Mouse (Mus musculus) thymus, postnatal 25 days (tissue): ENCODE data around the gene Dapk3.
"Not testable (repeated sequence)": the region's sequence is repeated elsewhere in the genome, so short reads cannot be mapped to it uniquely, and the experiment has no call there.

Source experiments
- DNase-seq: peaks from one replicate; pipeline ENCODE4 v3.0.0; 2022

Gene Dapk3

DNA sequence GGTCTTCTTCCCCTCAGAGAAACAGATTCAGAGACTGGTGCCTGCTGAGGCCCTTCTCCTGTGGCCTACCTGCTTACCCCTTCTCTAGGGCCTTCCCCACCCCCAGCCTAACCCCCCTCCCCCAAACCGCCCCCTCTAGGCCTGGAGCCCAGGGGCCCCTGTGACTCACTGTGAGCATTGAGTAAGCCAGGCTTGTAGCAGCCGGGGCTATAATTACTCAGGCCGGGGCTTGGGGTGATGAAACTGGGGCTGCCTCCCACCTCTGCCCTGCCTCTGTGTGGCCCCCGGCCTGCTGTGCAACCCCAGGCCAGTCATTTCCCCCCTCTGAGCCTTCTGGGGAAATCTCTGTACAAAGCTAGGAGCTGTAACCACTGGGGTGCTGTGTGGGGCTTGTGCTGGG lies 36.5 kb upstream of the Dapk3 start:
- no peak for DNase-seq

DNA sequence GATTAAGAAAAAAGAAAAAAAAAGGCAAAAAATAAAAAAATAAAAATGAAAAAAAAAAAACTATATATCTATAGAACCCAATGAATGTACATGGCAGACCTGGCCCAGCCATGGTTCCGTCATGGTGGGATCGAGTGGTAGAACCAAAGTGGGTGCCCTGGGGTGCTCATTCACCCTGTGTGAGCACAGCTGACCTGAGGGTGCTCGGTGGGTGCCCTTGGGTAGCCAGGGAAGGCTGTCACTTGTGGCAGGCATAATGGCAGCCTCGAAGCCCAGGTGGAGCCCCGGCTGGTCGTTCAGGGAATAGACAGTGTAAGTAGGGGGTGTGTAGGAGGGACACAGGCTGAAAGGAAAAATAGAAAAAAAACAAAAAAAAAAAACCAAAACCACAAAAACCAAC lies 31.5 kb upstream of the Dapk3 start:
- DNase-seq, result no peak

DNA sequence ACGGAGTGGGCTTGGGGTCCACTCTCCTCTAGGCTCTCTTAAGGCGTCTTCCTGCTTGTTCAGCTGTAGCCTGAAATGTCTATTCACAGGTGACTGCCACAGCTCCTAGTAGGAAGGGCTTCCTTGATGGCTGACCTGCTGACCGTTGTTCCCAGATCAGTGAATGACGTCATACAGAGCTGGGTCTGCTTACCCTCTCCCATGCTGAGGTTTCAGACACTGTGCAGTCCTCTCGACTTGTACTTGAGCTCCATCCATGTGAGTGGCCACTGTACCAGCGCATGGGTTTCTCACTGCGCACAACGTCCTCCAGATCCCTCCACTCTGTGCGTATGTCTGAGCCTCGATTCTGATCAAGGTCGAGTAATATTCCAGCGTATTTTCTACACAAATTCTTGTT lies 30.2 kb upstream of the Dapk3 start:
- DNase-seq, result no peak

DNA sequence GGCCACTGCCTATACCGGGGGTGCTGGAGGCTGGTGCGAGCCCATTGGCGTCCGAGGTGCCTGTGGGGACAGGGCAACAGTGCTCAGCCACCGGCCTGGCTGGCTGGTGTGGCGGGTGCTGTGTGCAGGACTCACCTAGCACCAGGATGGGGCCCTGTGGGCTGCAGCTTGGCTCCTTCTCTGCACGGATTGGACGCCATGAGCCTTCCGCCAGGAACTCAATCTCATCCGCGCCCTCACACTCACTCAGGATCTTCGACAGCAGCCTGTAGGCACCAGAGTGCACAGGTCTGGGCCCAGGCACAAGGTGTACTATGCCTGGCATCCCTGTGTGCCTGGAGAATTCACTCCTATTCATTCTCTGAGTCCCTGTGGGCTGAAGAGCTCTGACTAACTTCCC lies 28.5 kb upstream of the Dapk3 start:
- no peak for DNase-seq

DNA sequence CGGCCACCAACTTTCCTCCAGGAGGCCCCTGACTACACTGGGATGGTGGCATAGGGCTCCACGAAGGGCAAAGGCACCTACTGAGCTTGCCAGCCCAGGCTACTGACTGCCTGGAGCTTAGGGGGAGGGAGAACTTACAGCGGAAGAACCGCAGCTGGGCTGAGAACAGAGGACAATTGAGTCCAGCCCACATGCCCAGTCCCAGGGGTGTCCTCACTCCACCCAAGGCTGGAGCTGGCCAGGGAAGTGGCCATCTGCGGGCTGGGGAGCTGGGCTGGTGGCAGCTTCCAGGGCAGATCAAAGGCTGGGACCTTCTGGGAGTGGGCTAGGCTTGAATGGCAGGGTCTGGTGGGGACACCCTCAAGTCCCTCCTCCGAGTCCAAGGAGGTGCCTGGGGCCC lies 28.1 kb upstream of the Dapk3 start:
- DNase-seq, result no peak

DNA sequence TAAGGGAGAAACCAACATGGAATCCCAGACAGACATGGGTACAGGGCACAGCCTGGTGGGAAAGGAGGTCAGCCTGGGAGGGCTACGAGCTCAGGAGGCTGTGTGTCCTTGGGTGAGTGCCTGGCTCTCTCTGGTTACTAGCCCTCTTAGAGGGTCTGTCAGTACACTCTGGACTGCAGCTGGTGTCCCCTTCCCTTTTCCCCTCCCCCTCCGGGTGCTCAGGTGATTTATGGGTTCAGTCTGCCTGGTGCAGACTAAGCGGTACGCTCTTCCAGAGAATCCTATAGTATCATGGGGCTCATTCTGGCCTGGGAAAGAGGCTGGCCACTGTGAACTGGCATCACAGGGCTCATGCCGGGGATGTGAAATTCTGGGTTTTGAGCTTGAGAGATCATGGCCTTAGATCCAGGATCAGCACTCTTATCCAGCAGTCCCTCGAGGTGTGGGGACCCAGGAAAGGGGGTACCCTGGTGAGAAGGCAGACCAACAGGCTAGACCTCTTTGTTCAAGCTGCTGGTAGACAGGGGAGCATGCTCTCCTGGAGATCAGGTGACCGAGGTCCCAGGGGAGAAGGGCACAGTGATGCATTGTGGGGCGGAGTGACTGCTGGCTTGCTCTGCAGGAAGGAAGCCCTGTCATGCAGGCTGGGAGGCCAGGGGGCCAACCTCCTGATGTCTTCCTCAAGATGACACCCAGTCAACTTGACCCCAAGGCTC lies 21.0 kb upstream of the Dapk3 start:
- DNase-seq, result no peak

DNA sequence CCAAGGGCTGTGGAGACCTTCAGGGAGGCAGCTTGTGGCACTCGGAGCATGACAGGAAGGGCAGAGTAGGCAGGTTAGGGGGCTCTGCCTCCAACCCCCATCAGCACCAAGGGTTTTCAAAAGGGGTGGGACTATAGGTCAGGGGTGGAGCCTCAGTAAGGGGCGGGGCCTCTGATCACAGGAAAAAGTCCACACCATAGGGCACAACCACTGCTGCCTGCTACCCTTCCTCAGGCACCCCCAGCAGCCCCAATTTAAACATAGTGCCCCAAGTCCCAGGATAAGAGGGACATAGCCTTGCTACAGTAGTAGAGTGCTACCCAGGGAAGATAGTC lies 20.5 kb upstream of the Dapk3 start:
- no peak for DNase-seq

DNA sequence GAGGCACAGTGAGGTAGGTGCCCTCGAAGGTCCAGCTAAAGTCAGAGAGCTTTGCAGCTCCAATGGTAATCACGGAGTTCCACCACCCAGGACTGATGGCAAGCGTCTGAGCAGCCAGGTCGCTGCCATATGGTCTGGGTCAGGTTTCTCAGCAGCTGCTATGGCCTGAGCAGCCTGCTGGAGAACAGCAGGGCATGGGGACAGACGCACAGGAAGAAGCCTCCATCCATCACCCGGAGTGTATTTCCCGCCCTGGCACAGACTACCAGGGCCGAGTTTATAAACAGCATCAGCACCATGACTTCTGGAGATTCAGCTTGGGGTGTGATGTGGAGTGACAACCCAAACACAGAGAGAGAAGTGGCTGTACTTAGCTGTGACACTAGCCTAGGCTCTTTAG lies 17.7 kb upstream of the Dapk3 start:
- DNase-seq, result no peak

DNA sequence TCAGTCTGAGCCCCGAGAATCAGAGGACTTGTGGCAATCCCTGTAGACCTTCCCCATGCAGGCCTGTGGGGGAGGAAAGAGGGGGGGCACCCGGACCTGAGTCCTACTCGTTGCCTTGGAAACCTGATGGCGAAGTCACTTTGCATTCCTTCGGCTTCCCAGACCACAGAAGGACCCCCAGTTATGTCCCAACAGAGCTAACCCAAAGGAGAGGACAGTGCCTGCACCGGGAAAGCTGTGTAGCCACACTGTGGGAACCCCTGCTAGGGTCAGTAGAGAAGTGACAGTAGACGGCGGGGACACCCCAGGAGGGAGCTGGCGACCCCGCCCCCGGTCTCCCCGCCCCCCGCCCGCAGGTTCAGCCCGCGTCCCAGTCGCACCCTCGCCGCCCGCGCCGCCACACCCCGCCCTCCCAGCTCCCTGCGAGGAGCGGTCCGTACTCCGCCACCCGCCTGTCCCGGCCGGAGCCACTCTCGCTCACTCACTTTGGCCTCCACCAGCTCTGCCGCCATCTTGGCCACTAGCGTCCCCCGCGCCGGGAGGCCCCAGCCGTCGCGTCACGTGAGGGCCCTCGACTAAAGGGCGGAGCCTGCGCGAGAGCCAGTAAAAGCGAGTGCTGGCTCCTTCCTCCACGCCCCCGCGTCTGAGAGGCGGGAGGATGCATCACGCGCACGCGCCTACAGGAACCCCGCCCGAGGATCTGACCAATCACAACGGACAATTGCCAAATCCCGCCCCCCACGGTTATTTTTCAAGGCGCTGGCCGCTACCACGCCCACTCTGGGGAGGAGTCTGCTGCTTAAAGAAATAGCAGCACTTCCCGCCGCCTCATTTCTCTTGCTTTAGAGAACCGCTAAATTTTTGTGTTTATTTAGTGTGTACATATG lies 15.4 kb upstream of the Dapk3 start, which contains the start of gene Pias4:
Gene Pias4 (minus strand): TSS at position 724 of the 887 bp plus-strand sequence.
- DNase-seq, result peak; percentile 100

DNA sequence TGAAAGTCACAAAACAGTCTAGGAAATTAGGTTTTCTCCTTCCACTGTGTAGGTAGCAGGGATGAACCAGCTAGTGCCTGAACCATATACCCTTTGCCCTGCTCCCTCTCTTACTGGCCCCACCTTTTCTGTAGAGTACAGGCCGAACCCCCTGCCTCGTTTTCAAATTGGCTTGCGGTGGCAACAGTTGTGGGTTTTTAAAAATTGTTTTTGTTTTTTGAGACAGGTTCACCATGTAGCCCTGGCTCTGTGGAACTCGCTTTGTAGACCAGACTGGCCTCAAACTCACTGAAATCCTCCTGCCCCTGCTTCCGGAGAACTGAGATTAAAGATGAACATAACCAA lies 14.7 kb upstream of the Dapk3 start:
- no peak for DNase-seq

DNA sequence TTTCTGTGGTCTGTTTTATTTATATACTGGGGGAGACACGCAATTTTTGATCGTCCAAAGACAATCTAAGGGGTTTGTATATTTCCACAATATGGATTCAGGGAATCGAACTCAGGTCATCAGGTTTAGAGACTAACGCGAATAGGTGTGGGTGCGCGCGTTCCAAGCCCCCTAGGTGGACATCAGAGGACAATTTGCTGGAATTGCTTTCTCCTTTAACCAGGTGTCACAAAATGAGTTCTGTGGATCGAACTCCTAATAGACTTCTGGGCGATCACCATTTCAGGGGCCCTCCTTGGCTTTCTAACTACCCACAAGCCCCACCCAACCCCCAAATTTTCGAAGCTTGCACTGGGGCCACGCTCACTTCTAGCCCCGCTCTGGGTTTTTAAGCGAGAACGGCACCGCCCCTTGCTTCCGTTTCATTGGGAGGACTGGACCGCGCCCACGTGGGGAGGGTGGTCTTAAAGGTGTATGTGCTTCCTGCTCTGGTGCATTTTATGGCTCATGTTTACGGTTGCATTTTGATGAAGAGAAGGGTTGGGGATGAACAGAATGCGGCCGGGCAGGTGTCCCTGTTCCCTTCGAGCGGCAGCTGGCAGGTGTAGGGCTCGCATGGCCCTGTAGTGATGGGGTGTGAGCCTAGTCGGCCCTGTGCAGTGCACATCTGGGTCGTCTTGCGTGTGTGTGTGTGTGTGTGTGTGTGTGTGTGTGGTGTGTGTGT lies 14.1 kb upstream of the Dapk3 start:
- peak; percentile 91 for DNase-seq

DNA sequence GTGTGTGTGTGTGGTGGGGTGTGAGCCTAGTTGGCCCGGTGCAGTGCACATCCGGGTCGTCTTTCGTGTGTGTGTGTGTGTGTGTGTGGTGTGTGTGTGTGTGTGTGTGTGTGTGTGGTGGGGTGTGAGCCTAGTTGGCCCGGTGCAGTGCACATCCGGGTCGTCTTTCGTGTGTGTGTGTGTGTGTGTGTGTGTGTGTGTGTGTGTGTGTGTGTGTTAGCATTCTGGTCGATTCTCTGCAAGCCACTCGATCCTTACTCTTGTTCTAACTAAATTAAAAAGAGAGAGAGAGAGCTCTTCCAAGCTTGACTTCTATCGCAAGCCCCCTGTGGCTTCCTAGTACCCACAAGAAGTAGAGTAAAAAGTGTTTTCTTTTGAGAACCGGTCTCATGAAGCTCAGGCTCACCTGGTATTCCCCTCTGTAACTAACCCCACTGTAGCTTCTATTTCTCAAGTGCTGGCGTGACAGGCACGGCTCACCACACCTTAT lies 13.3 kb upstream of the Dapk3 start:
- DNase-seq, result peak; percentile 64

DNA sequence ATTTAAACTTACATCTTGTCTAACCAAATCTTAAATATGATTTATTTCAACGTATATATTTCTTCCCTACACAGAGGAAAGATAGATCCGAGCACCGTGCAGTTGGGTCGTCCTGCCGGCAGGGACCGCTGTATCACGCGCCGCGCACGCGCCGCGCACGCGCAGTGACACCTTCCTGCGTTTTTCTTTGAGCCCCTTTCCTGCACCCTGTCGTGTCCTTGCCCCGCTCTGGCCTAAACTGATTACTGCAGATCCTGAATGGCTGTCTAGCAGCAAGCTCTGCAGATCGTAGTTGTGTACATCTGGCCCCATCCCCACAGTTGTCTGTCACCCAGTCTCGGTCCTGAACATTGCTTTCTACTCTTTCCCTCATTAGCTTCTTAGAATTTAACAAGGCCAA lies 9.7 kb upstream of the Dapk3 start:
- DNase-seq, result peak; percentile 88

DNA sequence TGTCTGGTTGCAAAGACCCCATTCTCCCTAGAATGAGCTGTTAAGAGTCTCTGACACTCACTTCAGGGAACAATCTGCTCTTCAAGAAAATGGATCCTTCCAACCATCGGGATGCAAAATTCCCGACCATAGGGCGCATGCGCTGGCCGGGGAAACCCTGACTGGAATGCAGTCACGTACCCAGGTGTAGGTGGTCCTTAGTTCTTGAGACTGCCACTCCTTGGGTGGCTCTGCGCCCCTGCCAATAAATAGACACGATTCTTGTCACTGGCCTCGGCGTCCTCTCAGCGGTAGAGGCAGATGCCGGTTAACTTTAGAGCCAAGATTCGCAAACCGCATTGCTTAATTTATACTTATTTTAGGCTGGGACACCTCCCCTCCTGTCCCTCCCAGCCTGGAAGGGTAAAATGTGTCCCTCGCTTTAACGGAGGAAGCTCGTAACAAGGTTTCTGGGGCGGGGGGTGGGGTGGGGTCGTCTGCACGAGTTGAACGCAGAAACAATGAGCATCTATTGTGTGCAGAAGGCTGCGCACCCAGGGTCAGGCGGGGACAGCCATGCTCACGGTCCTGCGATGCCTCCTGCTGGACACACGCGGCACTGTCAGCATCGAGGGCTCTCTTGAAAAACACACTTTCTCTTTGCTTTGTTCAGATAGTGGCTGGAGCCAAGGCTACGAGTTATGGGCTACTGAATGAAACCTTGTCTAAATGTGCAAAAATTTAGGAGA lies 8.0 kb upstream of the Dapk3 start:
- peak; percentile 96 for DNase-seq

DNA sequence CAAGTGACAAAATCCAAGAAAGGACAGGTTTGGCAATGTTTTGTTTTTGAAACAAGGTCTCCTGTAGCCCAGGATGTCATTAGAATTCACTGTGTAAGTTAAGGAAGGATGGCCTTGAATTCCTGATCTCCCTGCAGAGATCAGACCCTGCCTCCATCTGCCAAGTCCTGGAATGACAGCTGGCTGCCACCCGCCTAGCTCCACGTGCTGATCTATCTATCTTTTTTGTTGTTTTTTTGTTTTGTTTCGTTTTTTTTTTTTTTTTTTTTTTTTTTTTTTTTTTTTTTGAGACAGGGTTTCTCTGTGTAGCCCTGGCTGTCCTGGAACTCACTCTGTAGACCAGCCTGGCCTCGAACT lies 7.5 kb upstream of the Dapk3 start:
- not testable (repeated sequence) for DNase-seq

DNA sequence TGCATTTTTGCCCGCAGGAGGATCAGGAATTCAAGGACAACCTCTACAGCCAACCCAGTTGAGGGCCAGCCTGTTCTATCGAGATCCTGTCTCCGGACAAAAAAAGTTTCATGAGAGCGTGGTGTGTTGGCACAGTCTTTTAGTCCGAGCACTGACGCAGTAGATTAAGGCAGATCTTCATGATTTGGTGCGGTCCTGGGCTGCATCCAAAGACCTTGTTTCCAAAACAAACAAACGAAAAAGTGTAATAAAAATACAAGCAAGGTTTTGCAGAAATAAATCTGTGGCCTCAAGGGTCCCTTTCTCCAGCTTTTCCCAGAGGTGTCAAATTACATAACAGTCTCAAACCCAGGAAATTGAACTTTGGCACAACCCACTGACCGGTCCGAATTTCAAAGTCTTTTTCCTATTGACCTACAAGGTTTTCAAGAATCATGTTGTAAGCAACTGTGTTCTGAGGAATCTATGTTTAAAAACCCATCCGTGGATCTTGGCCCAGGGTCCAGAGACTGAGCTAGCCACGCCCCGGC lies 6.8 kb upstream of the Dapk3 start:
- no peak for DNase-seq

DNA sequence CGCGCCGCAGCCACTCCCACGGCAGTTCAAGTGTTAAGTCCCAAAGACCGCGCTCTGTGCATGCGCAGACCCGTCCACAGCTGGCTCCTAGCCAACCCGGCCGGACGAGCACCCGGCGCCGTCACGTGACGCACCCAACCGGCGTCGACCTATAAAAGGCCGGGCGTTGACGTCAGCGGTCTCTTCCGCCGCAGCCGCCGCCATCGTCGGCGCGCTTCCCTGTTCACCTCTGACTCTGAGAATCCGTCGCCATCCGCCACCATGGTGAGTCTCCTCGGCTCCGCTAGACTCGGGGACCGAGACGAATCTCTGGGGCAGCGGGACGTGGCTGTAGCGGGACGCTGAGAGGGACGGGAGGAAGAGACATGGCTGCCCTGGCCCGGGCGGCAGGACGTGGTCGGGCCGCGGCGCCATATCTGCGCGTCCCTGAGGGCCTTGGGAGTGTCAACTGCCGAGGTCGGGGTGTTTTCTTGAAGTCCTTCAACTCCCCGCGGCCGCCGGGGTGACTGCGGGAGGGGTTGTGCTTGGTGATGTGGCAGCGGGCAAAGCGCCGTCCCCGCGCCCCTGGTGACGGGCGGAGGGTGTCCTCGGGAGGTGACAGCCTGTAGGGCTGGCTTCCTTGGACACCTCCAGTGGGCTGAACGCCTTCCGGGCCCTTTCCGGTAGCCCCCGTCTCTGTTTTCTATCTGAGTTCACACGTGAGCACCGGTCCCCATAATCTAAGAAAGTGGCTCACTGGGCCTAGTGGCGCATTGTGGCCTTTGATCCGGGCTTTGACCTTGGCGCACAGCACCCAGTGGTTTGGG lies 6.1 kb upstream of the Dapk3 start, which contains the start of gene Eef2:
Gene Eef2 (plus strand): TSS at position 166 of the 806 bp plus-strand sequence.
- peak; percentile 97 for DNase-seq

DNA sequence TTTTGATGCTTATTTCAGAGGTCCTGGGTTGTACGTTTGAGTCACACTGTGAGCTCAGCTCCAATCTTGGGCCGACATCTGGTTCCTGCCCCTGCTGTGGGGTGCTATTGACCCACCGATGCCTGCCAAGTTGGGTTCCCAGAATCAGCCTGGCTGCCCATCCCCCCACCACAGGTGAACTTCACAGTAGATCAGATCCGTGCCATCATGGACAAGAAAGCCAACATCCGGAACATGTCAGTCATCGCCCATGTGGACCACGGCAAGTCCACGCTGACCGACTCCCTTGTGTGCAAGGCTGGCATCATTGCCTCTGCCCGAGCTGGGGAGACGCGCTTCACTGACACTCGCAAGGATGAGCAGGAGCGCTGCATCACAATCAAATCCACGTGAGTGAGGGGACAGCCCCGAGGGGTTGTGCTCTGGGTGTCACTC lies 5.3 kb upstream of the Dapk3 start:
- DNase-seq, result no peak

DNA sequence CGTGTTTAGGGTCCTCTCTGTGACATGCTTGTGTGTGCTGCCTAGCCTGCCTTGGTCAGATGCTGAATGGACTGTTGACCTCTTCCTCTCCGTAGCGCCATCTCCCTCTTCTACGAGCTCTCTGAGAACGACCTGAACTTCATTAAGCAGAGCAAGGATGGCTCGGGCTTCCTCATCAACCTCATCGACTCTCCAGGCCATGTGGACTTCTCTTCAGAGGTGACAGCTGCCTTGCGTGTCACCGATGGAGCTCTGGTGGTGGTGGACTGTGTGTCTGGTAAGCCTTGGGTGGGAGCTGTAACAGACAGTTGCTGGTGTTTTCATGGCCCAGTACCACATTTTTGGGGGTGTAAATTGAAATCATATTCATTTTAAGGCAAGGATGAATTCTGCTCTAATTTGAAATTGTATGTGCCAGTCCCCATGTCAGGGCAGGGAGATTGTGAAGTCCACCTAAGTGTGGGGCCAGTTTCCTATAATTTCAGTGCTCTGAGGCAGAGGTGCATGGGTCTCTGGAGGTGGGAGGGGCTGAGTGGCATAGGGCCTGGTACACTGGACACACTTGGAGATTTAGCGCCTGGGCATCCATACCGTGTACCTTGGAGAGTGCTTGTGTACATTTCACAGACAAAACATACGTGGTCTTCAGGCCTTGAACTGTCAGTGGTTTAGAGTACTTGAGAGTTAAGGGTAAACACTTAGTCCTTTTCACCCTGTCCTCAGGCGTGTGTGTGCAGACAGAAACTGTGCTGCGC lies 4.7 kb upstream of the Dapk3 start:
- DNase-seq, result no peak

DNA sequence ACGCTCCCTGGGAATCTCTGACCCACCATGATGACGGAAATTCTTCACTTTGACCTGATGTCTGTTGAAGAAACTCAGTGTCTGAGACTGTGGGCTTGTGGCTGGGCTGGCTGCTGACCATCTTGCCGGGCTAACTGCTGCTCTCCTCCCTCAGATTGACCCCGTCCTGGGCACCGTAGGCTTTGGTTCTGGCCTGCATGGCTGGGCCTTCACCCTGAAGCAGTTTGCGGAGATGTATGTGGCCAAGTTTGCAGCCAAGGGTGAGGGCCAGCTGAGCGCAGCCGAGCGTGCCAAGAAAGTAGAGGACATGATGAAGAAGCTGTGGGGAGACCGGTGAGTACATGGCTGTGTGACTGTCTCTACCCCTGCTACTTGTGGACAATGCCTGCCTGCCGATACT lies 3.9 kb upstream of the Dapk3 start:
- DNase-seq, result no peak
